Mouse (Mus musculus): ENCODE results near the gene Sec61a2. TPM values are rescaled to one million over a fixed set of nuclear protein-coding genes. Genes with fewer than 3 reads are reported as not detected.

Sec61a2 gene
- 18.7 and 20.0 TPM in 2 replicates for polyA plus RNA-seq (2012; rRNA removed)

DNA sequence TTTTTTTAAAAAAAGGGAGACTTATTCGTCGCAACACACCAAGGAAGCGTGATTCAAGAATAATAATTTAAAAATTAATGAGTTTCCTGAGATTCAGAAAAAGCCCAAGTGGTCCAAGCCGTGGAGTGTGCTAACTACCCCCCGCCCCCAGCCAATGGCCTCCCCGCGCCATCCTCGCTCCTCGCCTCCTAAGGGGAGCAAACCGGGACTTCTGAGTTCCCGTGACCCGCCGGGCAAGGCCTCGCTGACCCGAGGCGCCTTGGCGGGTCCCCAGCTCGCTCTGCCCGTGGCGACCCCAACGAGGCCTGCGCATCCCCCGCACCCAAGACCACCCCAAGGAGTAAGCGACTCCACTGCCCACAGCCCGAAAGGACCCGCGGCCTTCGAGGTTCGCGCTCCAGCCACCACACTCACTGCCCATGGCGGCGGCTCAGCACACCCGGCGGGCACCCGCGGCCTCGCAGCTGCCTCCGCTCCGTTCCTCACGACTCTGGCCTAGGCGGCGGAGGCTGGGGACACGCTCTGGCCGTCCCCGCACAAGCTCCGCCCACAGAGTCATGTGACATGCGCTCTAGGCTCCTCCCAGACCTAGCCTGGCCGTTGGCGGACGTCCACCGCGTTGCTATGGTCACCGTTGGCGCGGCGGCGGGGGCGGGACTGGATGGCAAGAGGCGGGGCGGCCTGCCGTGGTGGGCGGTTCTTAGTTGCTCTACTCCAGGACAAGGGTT, at the start of gene Sec61a2:
TSS of gene Sec61a2 (minus strand) at position 590 of the 728 bp plus-strand sequence.

DNA sequence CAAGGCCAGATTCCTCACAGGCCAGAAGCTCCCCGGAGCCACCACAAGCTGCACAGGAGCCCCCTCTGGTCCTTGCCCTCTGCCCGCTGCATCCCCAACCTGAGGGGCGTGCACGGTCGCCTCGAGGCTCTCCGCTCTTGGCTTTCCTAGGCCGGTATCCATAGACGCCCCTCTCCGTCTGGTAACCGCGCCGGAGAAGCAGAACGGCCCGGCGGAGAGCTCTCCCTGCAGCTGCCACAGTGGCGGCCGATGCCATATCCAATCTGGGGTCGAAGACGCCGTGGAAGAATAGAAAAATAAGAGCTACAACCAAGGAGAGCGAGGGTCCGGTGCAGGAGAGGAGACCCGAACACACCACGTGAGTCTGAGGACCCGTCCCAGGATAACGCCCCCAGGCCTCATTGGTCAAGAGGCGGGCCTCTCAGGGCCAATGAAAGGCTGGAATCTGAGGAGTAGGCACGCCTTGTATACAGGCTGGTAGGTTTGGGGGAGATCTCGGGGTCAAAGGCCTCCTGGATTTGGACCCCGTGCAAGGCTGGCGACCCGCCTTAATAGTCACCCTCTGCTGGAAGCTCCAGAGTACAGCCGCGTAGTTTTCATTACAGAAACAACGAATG, 47.3 kb upstream of the Sec61a2 start, which contains the start of gene Dhtkd1:
TSS of gene Dhtkd1 (minus strand) at position 377 of the 617 bp plus-strand sequence.

GRCm38 (mm10) chr2:5862834-5863233, 32.4 kb downstream of the Sec61a2 start, which contains the start of gene Gm13199:
Gm13199 (minus strand) TSS chr2:5862934.

GRCm38 (mm10) chr2:5844873-5845631, 50.2 kb downstream of the Sec61a2 start, which contains the start of the genes Nudt5 and Cdc123:
Nudt5 (plus strand) TSS chr2:5845019.
Cdc123 (minus strand) TSS chr2:5845164.

Other genes with a start within 250 kb of the Sec61a2 start
- gene Camk1d, start 180.9 kb downstream of the Sec61a2 start, polyA plus RNA-seq (2012; rRNA removed), result 0.60 and 0.81 TPM in 2 replicates
- gene Nudt5, start 50.4 kb downstream of the Sec61a2 start, polyA plus RNA-seq (2012; rRNA removed), result 18.0 and 22.4 TPM in 2 replicates
- 97.1 and 113 TPM in 2 replicates for gene Cdc123, start 50.3 kb downstream of the Sec61a2 start, polyA plus RNA-seq (2012; rRNA removed)
- 0.73 and 0.74 TPM in 2 replicates for gene Gm13199, start 32.5 kb downstream of the Sec61a2 start, polyA plus RNA-seq (2012; rRNA removed)
- 2.5 and 2.8 TPM in 2 replicates for gene Dhtkd1, start 47.4 kb upstream of the Sec61a2 start, polyA plus RNA-seq (2012; rRNA removed)
- gene Upf2, start 56.0 kb upstream of the Sec61a2 start, polyA plus RNA-seq (2012; rRNA removed), result 8.1 and 8.2 TPM in 2 replicates
- 1.6 and 2.1 TPM in 2 replicates for gene Proser2, start 234.8 kb upstream of the Sec61a2 start, polyA plus RNA-seq (2012; rRNA removed)